In the genomic region with DNA sequence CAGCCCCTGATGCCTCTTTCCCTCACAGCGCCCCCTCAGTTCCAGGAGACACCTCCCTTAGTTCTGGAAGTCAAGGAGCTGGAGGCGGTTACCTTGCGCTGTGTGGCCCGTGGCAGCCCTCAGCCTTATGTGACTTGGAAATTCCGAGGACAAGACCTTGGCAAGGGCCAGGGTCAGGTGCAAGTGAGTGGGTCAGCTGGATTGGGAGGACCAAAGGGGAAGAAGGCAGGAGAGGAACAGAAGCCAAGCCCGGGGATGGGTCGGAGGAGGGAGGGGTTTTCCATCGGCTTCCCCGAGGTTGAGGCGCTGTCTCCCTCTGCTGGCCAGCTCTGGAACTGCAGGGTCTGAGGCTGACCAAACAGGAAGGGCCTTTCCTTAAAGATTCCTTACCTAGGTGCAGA, we compare ENCODE assay signal across 8 mouse cellular contexts. TPM values are rescaled to one million over a fixed set of nuclear protein-coding genes. Genes with fewer than 3 reads are reported as not detected.
A peak's percentile ranks its signal among the peaks of the same experiment; 100 is the strongest.
DNase-seq lines count a peak whose midpoint lies in the region; TF ChIP-seq lines count a peak whose summit lies in the region.

No protein-coding gene starts in this region.

- peaks cover 89% of the 10 kb centered on the region for H3K27me3 ChIP-seq in megakaryocyte, embryonic 14.5 days (replicated peaks)

- no peaks in the 10 kb centered on the region for H3K36me3 ChIP-seq in megakaryocyte, embryonic 14.5 days (replicated peaks; ENCODE audit: low read length)

- TF ChIP-seq CTCF in cortical plate, adult 2 months (IDR thresholded peaks at IDR 0.05; ENCODE audit: extremely low read depth, insufficient read depth, low read length), result peak; percentile 89

- H3K4me1 ChIP-seq in cortical plate, adult 2 months (ENCODE audit: control insufficient read depth, insufficient read depth, low read length), result no peaks in the 10 kb centered on the region
- H3K4me1 ChIP-seq in megakaryocyte, embryonic 14.5 days, result peaks cover 30% of the 10 kb centered on the region

- peak; percentile 55 for DNase-seq in WW6 (ENCODE audit: low read depth, low spot score)
- peak; percentile 88 for DNase-seq in gastrocnemius, postnatal 14 days
- DNase-seq in induced T-regulatory cell, adult 2 months (ENCODE audit: low read depth), result peak; percentile 84
- peak; percentile 39 to 97 for DNase-seq in left cerebral cortex, adult 8-10 months (ENCODE audit: low spot score in 2 of 2)
- peak; percentile 92 to 95 for DNase-seq in right cerebral cortex, adult 2 months (ENCODE audit: low spot score in 2 of 2)
- peak; percentile 93 for DNase-seq in urinary bladder, adult 2 months (ENCODE audit: low spot score)

- no peaks in the 10 kb centered on the region for H3K9me3 ChIP-seq in megakaryocyte, embryonic 14.5 days

- peak overlapping the region; percentile 47 for H3K4me3 ChIP-seq in cortical plate, adult 2 months (ENCODE audit: insufficient read depth, low read length)
- H3K4me3 ChIP-seq in megakaryocyte, embryonic 14.5 days (replicated peaks), result peak overlapping the region; percentile 87

- no peak for TF ChIP-seq POLR2A in cortical plate, adult 2 months (IDR thresholded peaks at IDR 0.05; ENCODE audit: extremely low read depth, insufficient read depth, low read length)

- intact Hi-C loops in gastrocnemius, postnatal 14 days (cut with DNase I; ENCODE audit: low total_unique reads), result loop anchor here (2.0 kb wide), 1 partner anchor 77 kb away; no protein-coding TSS in a partner anchor

- H3K27ac ChIP-seq in cortical plate, adult 2 months (ENCODE audit: insufficient read depth, low read length), result no peak overlapping the region

RNA-seq across cellular contexts. Expression of gene Igsf9, which starts 8.7 kb away (rescaled TPM):
- 15.6 and 16.2 TPM in 2 replicates for polyA plus RNA-seq in cortical plate, adult 2 months (2012; rRNA removed)
- under 1 TPM; 0.37 to 0.51 TPM for total RNA-seq in gastrocnemius, postnatal 14 days (2021)
- 1 to 10 TPM; 5.2 to 9.1 (median 7.9) TPM for total RNA-seq in left cerebral cortex, adult 8-10 months (2022)
- 0.41 and 0.68 TPM in 2 replicates for polyA plus RNA-seq in megakaryocyte, embryonic 14.5 days (2012; ENCODE audit: insufficient read depth, low replicate concordance)
- polyA plus RNA-seq in urinary bladder, adult 2 months (2012; rRNA removed), result 12.5 and 14.1 TPM in 2 replicates

RNA-seq across cellular contexts. Expression of gene Tagln2, which starts 9.6 kb away (rescaled TPM):
- 15.8 and 18.0 TPM in 2 replicates for polyA plus RNA-seq in cortical plate, adult 2 months (2012; rRNA removed)
- 10 to 100 TPM; 60.4 to 61.2 TPM for total RNA-seq in gastrocnemius, postnatal 14 days (2021)
- total RNA-seq in left cerebral cortex, adult 8-10 months (2022), result 10 to 100 TPM in 3 of 4 experiments, 1 to 10 TPM in 1; 9.6 to 15.4 (median 12.5) TPM
- 725 and 2,302 TPM in 2 replicates for polyA plus RNA-seq in megakaryocyte, embryonic 14.5 days (2012; ENCODE audit: insufficient read depth, low replicate concordance)
- polyA plus RNA-seq in urinary bladder, adult 2 months (2012; rRNA removed), result 139 and 175 TPM in 2 replicates

RNA-seq across cellular contexts. Expression of gene Slamf9, which starts 15.1 kb away (rescaled TPM):
- 1.3 and 1.4 TPM in 2 replicates for polyA plus RNA-seq in cortical plate, adult 2 months (2012; rRNA removed)
- total RNA-seq in gastrocnemius, postnatal 14 days (2021), result under 1 TPM; 0.33 to 0.57 TPM
- total RNA-seq in left cerebral cortex, adult 8-10 months (2022), result 1 to 10 TPM in 3 of 4 experiments, under 1 TPM in 1; 0.27 to 5.6 (median 3.3) TPM
- not detected in 2 replicates for polyA plus RNA-seq in megakaryocyte, embryonic 14.5 days (2012; ENCODE audit: insufficient read depth, low replicate concordance)
- polyA plus RNA-seq in urinary bladder, adult 2 months (2012; rRNA removed), result 5.1 and 6.9 TPM in 2 replicates

RNA-seq across cellular contexts. Expression of gene Cfap45, which starts 30.3 kb away (rescaled TPM):
- 3.3 and 3.6 TPM in 2 replicates for polyA plus RNA-seq in cortical plate, adult 2 months (2012; rRNA removed)
- under 1 TPM; 0.40 to 0.45 TPM for total RNA-seq in gastrocnemius, postnatal 14 days (2021)
- total RNA-seq in left cerebral cortex, adult 8-10 months (2022), result 1 to 10 TPM; 3.7 to 4.7 (median 4.1) TPM
- 0.93 TPM in 1 of 2 replicates, not detected in the other for polyA plus RNA-seq in megakaryocyte, embryonic 14.5 days (2012; ENCODE audit: insufficient read depth, low replicate concordance)
- 0.66 and 1.2 TPM in 2 replicates for polyA plus RNA-seq in urinary bladder, adult 2 months (2012; rRNA removed)
